Mouse (Mus musculus): ENCODE data around the gene Rara.

GRCm38 (mm10) chr11:98974871-98975719 is 47.5 kb downstream of the Rara start:
- TF ChIP-seq CTCF (IDR thresholded peaks at IDR 0.05; ENCODE audit: borderline replicate concordance, insufficient read depth, low read length) (peak; percentile 46; the same call in 1 of the 2 replicates), POLR2A (IDR thresholded peaks at IDR 0.05; ENCODE audit: low read depth, low read length) (no peak)
